Mouse (Mus musculus) c-Kit-positive CD71-positive TER-119-positive erythroid progenitor cells, embryonic 14.5 days (primary cell): ENCODE measurements around the gene Hmgcl.
"Not testable (repeated sequence)": the region's sequence is repeated elsewhere in the genome, so short reads cannot be mapped to it uniquely, and the experiment has no call there.

Experiments used
- DNase-seq: peaks from one replicate; pipeline ENCODE4 v3.0.0-alpha.2; 2013; ENCODE audit warnings: low spot score

The Hmgcl gene

DNA sequence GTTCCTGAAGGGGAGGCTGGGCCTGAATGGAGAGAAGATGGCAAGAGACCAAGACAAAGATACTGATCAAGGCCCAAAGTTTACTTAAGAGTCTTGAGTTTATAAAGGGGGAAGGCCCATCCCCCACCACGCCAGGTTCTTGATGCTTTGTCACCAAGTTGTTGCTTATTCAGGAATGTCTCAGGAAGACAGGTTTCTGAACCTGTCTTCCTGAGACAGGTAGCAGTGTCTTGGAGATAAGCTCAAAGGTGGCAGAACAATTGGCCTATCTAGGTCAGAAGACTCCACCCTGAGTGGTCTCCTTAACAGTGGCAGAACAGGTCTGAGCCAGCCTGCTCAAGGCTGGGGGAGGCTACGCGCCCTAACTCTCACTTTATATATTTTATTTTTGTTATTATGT is 19.4 kb upstream of the Hmgcl start:
- no peak for DNase-seq

GRCm38 (mm10) chr4:135928376-135928775 is 17.9 kb upstream of the Hmgcl start:
- no peak for DNase-seq

DNA sequence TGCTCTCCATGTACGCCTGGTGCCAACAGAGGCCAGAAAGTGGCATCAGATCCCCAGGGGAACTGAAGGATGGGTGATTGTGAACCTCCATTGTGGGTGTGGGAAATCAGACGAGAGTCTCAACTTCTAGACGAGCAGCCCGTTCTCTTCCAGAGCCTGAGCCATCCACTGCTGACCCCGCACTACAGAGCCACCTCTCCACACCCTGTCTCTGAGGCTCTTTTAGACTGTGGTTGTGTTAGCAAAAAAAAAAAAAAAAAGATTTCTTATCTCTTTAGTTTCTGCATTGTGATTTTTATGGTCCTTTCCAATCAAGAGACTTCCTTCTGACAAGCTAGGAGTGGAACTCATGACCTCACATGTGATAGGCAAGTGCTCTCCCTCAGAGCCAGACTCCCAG is 16.8 kb upstream of the Hmgcl start:
- no peak for DNase-seq

GRCm38 (mm10) chr4:135929828-135930227 is 16.4 kb upstream of the Hmgcl start:
- DNase-seq, result no peak

DNA sequence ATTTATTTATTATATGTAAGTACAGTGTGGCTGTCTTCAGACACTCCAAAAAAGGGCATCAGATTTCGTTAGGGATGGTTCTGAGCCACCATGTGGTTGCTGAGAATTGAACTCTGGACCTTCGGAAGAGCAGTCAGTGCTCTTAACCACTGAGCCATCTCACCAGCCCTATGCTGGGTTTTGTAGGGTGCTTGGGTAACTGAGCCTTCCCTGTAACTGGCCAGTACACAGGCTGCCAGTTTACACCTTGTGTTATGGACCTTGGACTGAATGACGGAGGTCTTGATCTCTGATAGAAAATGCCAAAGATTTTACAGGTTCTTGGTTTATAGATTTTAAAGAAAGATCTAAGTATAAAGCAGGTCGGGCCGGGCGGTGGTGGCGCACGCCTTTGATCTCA is 16.0 kb upstream of the Hmgcl start:
- DNase-seq, result no peak

DNA sequence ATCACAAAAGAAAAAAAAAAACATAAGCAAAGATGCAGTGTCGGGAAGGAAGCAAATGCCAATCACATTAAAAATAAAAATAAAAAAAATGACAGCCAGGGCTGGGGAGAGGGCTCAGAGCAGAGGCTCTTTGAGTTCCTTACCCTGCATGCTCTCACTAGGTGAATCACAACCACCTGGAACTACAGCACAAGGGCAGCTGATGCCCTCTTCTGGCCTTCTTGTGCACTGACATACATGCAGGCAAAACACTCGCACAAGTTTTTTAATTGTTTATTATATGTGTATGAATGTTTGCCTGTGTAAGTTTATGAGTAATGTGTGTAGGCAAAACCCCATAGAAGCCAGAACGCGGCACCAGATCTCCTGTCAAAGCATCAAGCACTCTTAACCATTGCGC is 14.4 kb upstream of the Hmgcl start:
- no peak for DNase-seq

DNA sequence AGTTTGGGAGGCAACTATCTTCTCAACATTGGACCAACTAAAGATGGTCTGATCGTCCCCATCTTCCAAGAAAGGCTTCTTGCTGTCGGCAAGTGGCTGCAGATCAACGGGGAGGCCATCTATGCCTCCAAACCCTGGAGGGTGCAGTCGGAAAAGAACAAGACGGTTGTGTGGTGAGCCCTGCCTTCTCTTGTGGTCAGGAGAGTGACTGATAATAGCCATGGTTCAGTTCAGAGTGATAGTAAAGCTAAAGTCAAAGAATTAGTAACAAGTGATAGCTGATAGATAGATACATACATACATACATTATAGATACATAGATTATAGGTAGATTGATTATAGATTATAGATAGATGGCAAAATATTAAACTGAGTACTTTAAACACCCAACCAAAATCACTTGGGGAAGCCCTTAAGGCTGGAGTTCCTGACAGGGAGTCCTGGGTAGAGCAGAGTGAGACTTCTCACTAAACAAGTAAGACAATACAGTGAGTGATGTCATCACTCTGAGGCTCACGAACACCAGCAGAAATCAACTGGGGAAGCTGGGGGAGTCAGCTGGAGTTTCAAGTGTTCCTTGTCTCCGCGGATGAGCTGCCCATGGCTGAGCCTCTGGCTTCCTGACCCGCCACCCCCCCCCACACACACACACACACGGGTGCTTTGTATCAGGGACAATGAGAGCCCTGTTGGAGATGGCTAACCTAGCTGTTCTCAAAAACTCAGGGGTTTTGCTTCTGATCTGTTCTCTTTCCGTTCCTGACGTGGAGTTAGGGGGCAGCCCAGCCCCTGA is 11.3 kb upstream of the Hmgcl start:
- no peak for DNase-seq

DNA sequence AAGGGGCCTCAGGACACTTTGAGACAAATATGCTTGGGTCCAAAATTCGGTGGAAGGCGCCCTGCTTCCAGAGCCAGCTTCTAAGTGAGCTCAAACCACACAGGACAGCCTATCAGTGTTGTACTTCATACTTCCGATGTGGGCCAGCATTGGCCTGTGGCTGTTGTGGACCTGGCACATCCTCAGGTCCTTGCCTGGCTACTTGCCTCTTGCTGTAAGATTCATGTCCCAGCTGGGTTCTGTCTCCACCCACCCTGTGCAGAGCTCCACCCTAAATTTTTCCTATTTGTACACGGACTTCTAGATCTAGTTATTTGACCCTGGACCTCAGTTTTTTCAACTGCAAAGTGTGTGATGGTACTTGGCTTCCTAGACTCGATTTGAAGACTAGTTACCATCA is 10.7 kb upstream of the Hmgcl start:
- DNase-seq, result no peak

GRCm38 (mm10) chr4:135938858-135939257 is 7.4 kb upstream of the Hmgcl start:
- no peak for DNase-seq

- not testable (repeated sequence) for DNase-seq
These were observed 5.2 kb upstream of the Hmgcl start for GRCm38 (mm10) chr4:135941026-135941425.

GRCm38 (mm10) chr4:135942193-135942592 is 4.1 kb upstream of the Hmgcl start:
- no peak for DNase-seq

DNA sequence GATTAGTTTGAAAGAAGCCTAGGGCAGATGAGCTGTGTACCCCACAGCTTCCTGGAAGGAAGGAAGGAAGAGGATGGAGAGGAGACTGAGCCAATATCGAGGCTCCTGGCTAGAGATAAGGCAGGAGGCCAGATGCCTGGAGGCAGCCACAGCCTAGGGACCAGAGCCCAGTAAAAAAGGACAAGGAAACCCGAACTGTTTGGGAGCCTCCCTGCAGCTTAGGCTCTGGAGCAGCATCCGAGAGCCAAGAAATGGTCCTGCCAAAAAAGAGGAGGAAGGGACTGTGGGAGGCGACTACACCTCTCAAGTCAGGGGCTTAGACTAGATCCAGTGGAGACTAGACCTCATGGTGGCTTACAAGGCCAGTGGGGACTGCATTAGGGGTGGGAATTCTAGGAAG is 2.9 kb upstream of the Hmgcl start:
- no peak for DNase-seq

- DNase-seq, result no peak
These were observed 542 bp upstream of the Hmgcl start for GRCm38 (mm10) chr4:135945706-135946105.

- DNase-seq, result no peak
These were observed 532 bp downstream of the Hmgcl start for GRCm38 (mm10) chr4:135946659-135947301.

GRCm38 (mm10) chr4:135948142-135948541 is 1.9 kb downstream of the Hmgcl start:
- no peak for DNase-seq

DNA sequence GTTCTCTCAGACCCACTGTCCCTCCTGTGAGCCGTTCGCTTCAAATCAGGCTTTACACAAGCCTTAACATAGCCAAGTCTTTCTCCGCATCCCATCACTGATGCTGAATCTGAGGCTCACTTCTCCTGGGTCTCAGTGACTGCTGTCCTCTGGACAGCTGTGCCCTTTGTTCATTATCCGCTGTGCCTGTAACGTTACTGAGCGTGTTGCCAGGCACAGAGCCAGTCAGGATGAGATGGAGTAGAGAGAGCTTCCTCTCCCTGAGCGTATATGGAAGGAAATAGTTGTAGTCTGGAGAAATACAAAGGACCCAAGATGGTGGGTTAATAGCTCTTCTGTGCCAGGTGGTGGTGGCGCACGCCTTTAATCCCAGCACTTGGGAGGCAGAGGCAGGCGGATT is 3.2 kb downstream of the Hmgcl start:
- no peak for DNase-seq

DNA sequence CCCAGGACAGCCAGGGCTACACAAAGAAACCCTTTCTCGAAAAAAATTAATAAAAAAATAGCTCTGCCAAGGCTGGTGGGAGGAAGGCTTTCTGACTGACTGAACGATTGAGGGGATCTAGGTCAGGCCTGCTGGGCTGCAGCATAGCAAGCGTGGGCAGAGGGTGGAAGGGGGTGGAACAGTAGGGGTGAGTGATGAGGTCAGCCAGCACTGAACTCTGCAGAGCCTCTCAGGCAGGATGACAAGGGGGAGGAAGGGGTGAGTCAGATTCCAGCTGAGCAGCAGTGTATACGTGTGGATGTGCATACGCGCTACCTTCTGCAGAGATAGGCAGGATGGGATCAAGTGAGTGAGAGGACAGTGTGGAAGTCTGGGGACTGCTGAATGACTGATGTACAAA is 3.7 kb downstream of the Hmgcl start:
- no peak for DNase-seq

GRCm38 (mm10) chr4:135950365-135950764 is 4.1 kb downstream of the Hmgcl start:
- no peak for DNase-seq

- DNase-seq, result no peak
These were observed 5.3 kb downstream of the Hmgcl start for GRCm38 (mm10) chr4:135951505-135951904.

DNA sequence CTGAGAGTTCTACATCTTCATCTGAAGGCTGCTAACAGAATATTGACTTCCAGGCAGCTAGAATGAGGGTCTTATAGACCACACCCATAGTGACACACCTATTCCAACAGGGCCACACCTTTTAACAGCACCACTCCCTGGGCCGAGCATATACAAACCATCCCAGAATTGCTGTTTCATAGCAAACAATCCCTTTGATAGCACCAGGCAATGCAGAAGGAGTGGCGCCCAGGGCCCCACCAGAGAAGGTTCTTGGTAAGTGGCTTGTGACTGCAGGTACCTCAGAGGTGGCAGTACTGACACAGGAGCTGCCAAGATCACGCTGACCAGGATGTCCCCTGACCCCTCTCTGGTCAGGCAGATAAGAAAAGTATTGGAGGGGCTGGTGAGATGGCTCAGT is 6.9 kb downstream of the Hmgcl start:
- DNase-seq, result no peak

GRCm38 (mm10) chr4:135954241-135954640 is 8.0 kb downstream of the Hmgcl start:
- peak; percentile 80 for DNase-seq

GRCm38 (mm10) chr4:135955886-135956285 is 9.6 kb downstream of the Hmgcl start:
- no peak for DNase-seq

- DNase-seq, result no peak
These were observed 12.1 kb downstream of the Hmgcl start for GRCm38 (mm10) chr4:135958354-135958753.

DNA sequence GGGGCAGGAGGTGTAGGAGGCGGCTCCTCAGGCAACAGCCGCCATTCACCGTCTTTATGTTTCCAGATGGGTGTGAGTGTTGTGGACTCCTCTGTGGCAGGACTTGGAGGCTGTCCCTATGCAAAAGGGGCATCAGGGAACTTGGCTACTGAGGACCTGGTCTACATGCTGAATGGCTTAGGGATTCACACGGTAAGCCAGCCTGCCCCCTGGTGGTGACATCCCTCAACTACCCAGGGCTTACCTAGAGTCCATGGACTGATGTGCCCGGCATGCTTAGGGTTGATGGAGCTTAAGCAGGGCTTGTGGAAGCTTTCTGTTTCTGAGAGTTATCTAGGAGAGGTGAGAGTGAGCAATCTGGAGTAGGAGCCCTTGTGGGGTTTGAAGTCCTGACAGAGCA is 14.5 kb downstream of the Hmgcl start:
- DNase-seq, result peak; percentile 86
